Mouse (Mus musculus) lung, postnatal 0 days (tissue): Measurements from ENCODE around the gene Magea5. TPM values are rescaled to one million over a fixed set of nuclear protein-coding genes. Genes with fewer than 3 reads are reported as not detected.
"Not testable (repeated sequence)": the region's sequence is repeated elsewhere in the genome, so short reads cannot be mapped to it uniquely, and the experiment has no call there.

Source experiments
- ATAC-seq: fragments of 200-750 bp; cut with Nextera tagmentation; 2 replicates; pipeline ENCODE4 v1.8.0; 2017; ENCODE audit warnings: moderate library complexity
- DNase-seq: peaks from one replicate; pipeline ENCODE4 v3.0.0-alpha.2; 2016; ENCODE audit warnings: low spot score
- H3K27ac ChIP-seq: fragments of 300-500 bp; sonication (generic); 2 replicates; pipeline ENCODE4 v1.5.1; 2014; ENCODE audit warnings: antibody characterized with exemption, mild to moderate bottlenecking, low read length, mixed read lengths
- H3K27me3 ChIP-seq: fragments of 300-500 bp; sonication (generic); replicated peaks from 2 replicates; pipeline ENCODE4 v1.6.1; 2014; ENCODE audit warnings: low read length, mixed read lengths; ENCODE audit not compliant: insufficient read depth
- H3K36me3 ChIP-seq: fragments of 300-500 bp; sonication (generic); 2 replicates; pipeline ENCODE4 v1.6.1; 2014; ENCODE audit warnings: low read length, mixed read lengths; ENCODE audit not compliant: insufficient read depth
- H3K4me1 ChIP-seq: fragments of 300-500 bp; sonication (generic); 2 replicates; pipeline ENCODE4 v1.6.1; 2014; ENCODE audit warnings: antibody characterized with exemption, low read depth, low read length, mixed read lengths; ENCODE audit not compliant: insufficient read depth
- H3K4me2 ChIP-seq: fragments of 300-500 bp; sonication (generic); replicated peaks from 2 replicates; pipeline ENCODE4 v1.6.1; 2014; ENCODE audit warnings: low read depth, mild to moderate bottlenecking, low read length, moderate library complexity, mixed read lengths
- H3K4me3 ChIP-seq: fragments of 300-500 bp; sonication (generic); 2 replicates; pipeline ENCODE4 v1.5.1; 2014; ENCODE audit warnings: low read depth, low read length
- H3K9ac ChIP-seq: fragments of 300-500 bp; sonication (generic); replicated peaks from 2 replicates; pipeline ENCODE4 v1.6.1; 2014; ENCODE audit warnings: low read depth, mild to moderate bottlenecking
- H3K9me3 ChIP-seq: fragments of 300-500 bp; sonication (generic); 2 replicates; pipeline ENCODE4 v1.6.1; 2016; ENCODE audit warnings: low read length, mixed read lengths
- CTCF ChIP-seq: IDR thresholded peaks from 2 replicates; pipeline ENCODE4 v1.5.1; 2016; ENCODE audit warnings: antibody characterized with exemption, mild to moderate bottlenecking
- EP300 ChIP-seq: IDR thresholded peaks from 2 replicates; pipeline ENCODE4 v1.6.1; 2016; ENCODE audit warnings: antibody characterized with exemption, mild to moderate bottlenecking, control low read depth
- WGBS: fragments of 180-500 bp; shearing (Covaris S2); extraction: QIAGEN DNeasy Blood & Tissue Kit; methylation state at CpG from one replicate; pipeline ENCODE4 v1.1.7; 2014; 5-methylcytosine and 5-hydroxymethylcytosine counted together
- polyA plus RNA-seq: library from polyadenylated mRNA; unstranded; fragments of >200 nt; fragmentation: Nextera tagmentation; extraction: Ambion mirVana; gene quantifications from 2 replicates; pipeline ENCODE4 v1.2.1, GENCODE M21; 2015

Magea5 gene
- not detected in 2 replicates for polyA plus RNA-seq

DNA sequence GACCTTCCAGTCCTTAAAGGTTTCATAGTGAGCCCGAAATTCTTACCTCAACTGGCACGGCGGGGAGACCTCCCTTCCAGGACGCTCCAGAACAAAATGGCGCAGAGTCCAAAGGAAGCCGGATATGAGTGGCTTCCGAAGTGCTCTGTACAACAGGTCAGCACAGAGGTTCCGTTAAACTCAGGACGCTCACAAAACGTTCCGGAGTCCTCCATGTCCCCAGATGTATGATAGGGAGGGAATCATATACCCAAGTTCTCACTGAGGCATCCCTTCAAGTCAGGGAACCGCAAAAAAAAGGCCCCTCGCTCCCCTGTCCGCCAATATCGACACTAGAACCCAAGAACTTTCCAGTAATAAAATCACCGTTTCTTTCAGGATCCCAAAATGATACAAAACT lies at the start of gene Magea5:
Gene Magea5, minus strand, starts transcription at position 101 of the 400 bp plus-strand sequence.
- not testable (repeated sequence) for H3K27ac ChIP-seq, H3K36me3 ChIP-seq, H3K9me3 ChIP-seq, DNase-seq, H3K27me3 ChIP-seq, H3K4me1 ChIP-seq, H3K9ac ChIP-seq, H3K4me2 ChIP-seq, H3K4me3 ChIP-seq, ATAC-seq
- 83% methylated on average over 11 of the region's 16 CpGs for WGBS

DNA sequence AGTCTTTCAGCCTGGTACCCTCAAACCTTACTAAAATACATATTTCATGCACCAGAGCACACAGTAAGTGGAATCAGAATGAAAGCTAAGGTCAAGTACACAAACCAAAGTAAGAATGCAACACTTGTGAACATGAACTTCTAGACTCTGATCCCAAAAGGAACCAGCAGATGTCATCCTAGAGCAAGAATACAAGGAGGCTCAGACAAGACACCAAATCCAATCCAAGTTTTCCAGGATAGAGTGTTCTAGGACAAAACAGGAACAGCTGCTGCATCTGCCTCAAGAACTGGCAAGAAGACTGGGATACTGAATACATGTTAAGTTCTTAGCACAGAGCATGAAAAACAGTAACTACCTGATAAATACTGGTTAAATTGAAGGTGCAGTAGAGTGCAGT lies 35.1 kb upstream of the Magea5 start:
- no peak overlapping the region for H3K27ac ChIP-seq
- TF ChIP-seq CTCF (peak; percentile 54), EP300 (no peak)
- no peak overlapping the region for H3K4me3 ChIP-seq
- no peak overlapping the region for H3K9ac ChIP-seq
- no peaks in the 10 kb centered on the region for H3K36me3 ChIP-seq
- no peaks in the 10 kb centered on the region for H3K4me1 ChIP-seq
- ATAC-seq (no peak), DNase-seq (peak; percentile 12)
- no peaks in the 10 kb centered on the region for H3K27me3 ChIP-seq
- no peak overlapping the region for H3K4me2 ChIP-seq
- H3K9me3 ChIP-seq, result no peaks in the 10 kb centered on the region

DNA sequence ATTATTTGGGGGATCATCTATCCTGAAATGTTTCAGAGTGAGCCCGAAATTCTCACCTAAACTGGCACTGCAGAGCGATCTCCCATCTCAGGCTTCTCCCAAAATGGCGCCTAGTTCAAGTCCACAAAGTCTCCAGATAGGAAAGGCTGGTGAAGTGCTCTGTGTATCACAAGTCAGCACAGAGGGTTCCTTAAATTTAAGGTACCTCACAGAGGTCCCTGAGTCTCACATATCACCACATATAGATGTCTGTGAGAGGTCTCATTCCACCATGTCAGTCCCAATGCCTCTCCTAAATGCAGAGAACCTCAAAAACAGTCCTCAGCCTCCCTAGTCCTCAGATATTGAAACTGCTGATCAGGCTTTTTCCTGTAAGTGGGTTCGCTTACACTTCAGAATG lies 30.6 kb upstream of the Magea5 start, which contains the start of gene Magea2:
Gene Magea2, minus strand, starts transcription at position 101 of the 400 bp plus-strand sequence.
- not testable (repeated sequence) for H3K9me3 ChIP-seq, H3K4me2 ChIP-seq, H3K27me3 ChIP-seq, H3K4me1 ChIP-seq, DNase-seq, H3K27ac ChIP-seq, H3K36me3 ChIP-seq, H3K4me3 ChIP-seq, H3K9ac ChIP-seq, ATAC-seq
- 81% methylated on average over 2 of the region's 4 CpGs for WGBS

DNA sequence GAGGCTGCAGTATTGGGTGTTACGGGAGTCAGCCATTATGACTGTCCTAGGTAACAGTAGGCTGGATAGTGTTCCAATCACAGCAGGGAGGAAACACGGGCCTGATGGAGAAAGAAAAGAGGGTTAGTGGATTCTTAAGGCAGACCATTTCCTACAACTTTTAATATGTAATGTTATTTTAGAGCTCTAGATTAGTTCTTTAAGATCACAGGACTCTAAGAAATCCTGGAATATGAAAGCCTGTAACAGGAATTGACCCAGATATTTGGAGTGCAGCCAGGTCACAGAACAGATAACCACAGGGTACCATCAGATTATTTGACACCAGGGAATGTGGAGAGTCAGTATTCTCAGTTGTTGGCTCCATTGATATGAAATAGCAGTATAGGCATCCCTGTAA lies 26.7 kb upstream of the Magea5 start, which contains the start of gene Magea1:
Gene Magea1, minus strand, starts transcription at position 101 of the 400 bp plus-strand sequence.
- not testable (repeated sequence) for DNase-seq, H3K4me1 ChIP-seq, H3K9me3 ChIP-seq, ATAC-seq, H3K27ac ChIP-seq, H3K4me3 ChIP-seq, H3K36me3 ChIP-seq, H3K4me2 ChIP-seq, H3K9ac ChIP-seq, H3K27me3 ChIP-seq
- WGBS, result no CpG with 5 or more reads among the region's 2 CpGs

Other genes with a start within 250 kb of the Magea5 start
- gene Cldn34b1, start 172.9 kb downstream of the Magea5 start, polyA plus RNA-seq, result not detected in 2 replicates
- gene Magea6, start 127.2 kb downstream of the Magea5 start, polyA plus RNA-seq, result not detected in 2 replicates
- gene Magea3, start 113.6 kb downstream of the Magea5 start, polyA plus RNA-seq, result not detected in 2 replicates
- gene Magea8, start 67.3 kb downstream of the Magea5 start, polyA plus RNA-seq, result not detected in 2 replicates
- gene Magea1, start 26.6 kb upstream of the Magea5 start, polyA plus RNA-seq, result not detected in 2 replicates
- gene Magea2, start 30.5 kb upstream of the Magea5 start, polyA plus RNA-seq, result not detected in 2 replicates
- not detected in 2 replicates for gene Cldn34b2, start 65.3 kb upstream of the Magea5 start, polyA plus RNA-seq
- 420 and 480 TPM in 2 replicates for gene Sat1, start 153.3 kb upstream of the Magea5 start, polyA plus RNA-seq
- gene Acot9, start 199.3 kb upstream of the Magea5 start, polyA plus RNA-seq, result 73.3 and 75.0 TPM in 2 replicates